Mouse (Mus musculus) megakaryocyte, adult 5-6 weeks (primary cell): Measurements from ENCODE around the gene Rcn3. TPM values are rescaled to one million over a fixed set of nuclear protein-coding genes. Genes with fewer than 3 reads are reported as not detected.
A peak's percentile ranks its signal among the peaks of the same experiment; 100 is the strongest.
"Not testable (repeated sequence)": the region's sequence is repeated elsewhere in the genome, so short reads cannot be mapped to it uniquely, and the experiment has no call there.

Source experiments
- ATAC-seq: 2 replicates; pipeline ENCODE4 v1.8.0; 2016; ENCODE audit warnings: mild to moderate bottlenecking, inconsistent platforms; ENCODE audit not compliant: poor library complexity, severe bottlenecking
- total RNA-seq, 2 experiments: library from RNA; stranded (forward) in 1 of 2; stranded (reverse) in 1 of 2; fragments of 153-499, 151-499 nt in 1 of 2; fragments of 221-1000, 200-1000 nt in 1 of 2; gene quantifications; 2 replicates each; pipeline versions ENCODE4 v1.2.3 to v1.2.4; 2015 to 2017

The Rcn3 gene
- total RNA-seq, 2 experiments from 2014 or later, result 4.5 to 7.8 TPM

- no peak for ATAC-seq
These were observed 33.2 kb upstream of the Rcn3 start for GRCm38 (mm10) chr7:45125144-45125600.

- peak; percentile 69 for ATAC-seq
These were observed 32.5 kb upstream of the Rcn3 start, which contains the start of gene Rps11 for GRCm38 (mm10) chr7:45124224-45125143. Gene Rps11 (minus strand): TSS chr7:45124439.

- ATAC-seq, result no peak
These were observed 31.2 kb upstream of the Rcn3 start for GRCm38 (mm10) chr7:45123186-45123570.

DNA sequence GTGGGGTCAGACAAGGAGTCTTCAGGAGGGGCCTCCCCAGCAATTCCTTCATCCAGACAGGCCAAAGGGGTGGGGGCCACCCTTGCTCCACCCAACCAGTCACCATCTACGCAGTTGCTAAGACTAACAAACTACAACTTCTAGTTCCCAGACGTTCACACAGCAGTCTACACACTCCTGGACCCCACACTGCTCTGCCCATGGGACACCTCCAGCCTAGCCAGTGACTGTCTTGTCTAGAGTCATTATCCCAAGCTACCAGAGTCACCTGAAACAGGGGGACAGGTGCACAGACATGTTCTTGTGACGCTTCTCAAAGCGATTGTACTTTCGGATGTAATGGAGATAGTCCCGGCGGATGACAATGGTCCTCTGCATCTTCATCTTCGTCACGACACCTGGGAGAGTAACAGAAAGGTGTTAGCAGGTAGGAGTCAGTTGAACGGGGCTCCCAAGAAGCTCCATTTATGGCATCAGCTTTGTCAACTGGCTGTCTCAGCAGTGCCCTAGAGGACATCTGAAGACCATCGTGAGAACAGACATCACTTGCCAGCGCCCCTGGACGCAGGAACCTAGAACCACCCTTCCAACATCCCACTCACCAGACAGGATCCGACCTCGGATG, 30.7 kb upstream of the Rcn3 start:
- no peak for ATAC-seq

- ATAC-seq, result no peak
These were observed 29.9 kb upstream of the Rcn3 start for GRCm38 (mm10) chr7:45121966-45122365.

- ATAC-seq, result peak; percentile 41
These were observed 29.4 kb upstream of the Rcn3 start for GRCm38 (mm10) chr7:45121404-45121803.

GRCm38 (mm10) chr7:45119780-45120709, 28.0 kb upstream of the Rcn3 start:
- no peak for ATAC-seq

- ATAC-seq, result no peak
These were observed 26.3 kb upstream of the Rcn3 start for GRCm38 (mm10) chr7:45118336-45118735.

DNA sequence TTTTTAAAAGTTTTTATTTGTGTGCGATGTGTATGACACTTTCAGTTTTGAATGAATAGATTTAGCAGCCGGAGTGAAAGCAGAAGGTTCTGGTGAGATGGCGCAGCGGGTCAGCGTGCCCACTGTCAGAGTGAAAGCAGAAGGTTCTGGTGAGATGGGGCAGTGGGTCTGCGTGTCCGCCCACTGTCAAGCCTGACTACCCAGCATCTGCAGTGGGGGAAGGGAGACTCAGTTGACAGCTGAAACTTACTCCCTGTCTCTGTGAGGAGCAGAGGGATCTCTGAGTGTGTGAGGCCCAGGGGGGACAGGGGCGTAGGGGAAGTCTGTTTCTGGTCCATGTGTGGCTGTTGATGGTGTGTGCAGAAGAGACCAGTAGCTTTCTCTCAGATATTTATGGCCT, 25.5 kb upstream of the Rcn3 start:
- ATAC-seq, result no peak

DNA sequence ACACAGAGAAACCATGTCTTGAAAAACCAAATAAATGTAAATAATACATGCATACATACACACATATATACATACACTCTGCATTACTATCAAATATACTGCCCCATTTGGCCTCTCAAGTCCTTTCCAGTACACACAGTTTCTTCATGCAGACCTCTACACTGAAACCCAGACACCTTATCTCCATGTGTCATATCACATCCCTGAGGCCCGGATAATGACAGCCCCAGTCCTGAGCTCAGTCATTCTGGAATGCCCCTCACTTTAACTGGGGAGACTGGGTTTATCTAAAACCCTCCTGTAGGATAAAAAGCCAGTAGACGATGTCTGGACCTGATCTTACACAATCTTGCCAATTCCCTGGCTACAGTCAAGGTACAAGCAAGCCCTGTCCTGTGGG, 21.5 kb upstream of the Rcn3 start:
- no peak for ATAC-seq

- no peak for ATAC-seq
These were observed 20.5 kb upstream of the Rcn3 start for GRCm38 (mm10) chr7:45112529-45112928.

GRCm38 (mm10) chr7:45111940-45112339, 19.9 kb upstream of the Rcn3 start:
- no peak for ATAC-seq

DNA sequence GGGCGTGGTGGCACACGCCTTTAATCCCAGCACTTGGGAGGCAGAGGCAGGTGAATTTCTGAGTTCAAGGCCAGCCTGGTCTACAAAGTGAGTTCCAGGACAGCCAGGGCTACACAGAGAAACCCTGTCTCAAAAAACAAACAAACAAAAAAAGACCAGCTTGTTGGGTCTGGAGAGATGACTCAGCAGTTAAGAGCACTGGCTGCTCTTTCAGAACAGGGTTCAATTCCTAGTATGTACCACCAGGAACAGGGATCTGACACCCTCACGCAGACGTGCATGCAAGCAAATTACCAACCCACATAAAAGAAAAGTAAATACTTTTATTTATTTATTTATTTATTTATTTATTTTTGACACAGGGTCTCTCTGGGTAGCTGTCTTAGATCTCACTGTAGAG, 18.1 kb upstream of the Rcn3 start:
- not testable (repeated sequence) for ATAC-seq

DNA sequence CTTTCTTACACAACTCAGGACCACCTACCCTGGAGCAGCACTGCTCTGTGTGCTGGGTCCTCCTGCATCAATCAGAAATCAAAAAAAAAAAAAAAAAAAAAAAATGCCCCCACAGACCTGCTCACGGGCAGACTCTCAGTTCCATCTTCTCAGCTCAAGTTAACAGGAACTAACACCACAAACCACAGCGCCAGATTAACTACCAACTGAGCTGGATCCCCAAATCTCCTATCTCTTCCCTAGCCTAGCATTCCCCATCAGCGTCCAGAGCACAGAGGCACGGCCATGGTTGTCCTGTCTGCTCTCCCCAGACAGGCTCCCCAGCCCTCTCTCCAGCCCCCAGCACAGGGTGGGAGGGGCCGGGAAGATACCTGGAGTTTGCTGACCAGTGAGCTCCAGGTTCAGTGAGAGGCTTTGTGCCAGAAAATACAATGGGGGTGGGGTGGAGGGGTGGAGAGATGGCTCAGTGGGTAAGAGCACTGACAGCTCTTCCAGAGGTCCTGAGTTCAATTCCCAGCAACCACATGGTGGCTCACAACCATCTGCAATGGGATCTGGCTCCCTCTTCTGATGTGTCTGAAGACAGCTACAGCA, 15.1 kb upstream of the Rcn3 start:
- ATAC-seq, result peak; percentile 39; the same call in 1 of the 2 replicates

GRCm38 (mm10) chr7:45106441-45106840, 14.4 kb upstream of the Rcn3 start:
- no peak for ATAC-seq

GRCm38 (mm10) chr7:45105491-45105890, 13.5 kb upstream of the Rcn3 start:
- ATAC-seq, result no peak

GRCm38 (mm10) chr7:45104941-45105340, 12.9 kb upstream of the Rcn3 start:
- ATAC-seq, result no peak

DNA sequence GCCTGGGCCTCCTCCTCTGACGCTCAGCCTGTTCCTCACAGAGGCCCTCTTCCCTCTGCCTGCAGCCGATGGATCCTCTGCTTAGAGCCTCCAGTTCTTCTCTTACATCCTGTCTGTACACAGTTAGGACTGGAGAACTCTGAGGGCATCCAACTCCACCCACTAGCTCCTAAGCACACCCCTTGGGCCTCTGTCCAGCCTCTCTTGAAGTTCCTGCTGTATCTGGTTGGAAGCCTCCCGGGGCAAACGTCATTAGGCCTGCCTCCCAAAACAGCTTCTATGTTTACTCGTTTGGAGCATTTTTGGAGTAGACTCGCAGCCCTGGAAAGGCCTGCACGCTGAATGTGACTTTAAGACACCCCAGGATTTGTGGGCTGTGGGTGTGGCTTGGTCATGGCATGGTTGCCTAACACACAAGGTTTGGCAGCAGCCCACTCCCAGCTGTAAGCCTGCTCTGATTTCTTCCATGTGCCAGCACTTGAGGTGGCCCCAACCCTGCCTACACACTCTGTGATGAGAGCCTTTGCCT, 11.7 kb upstream of the Rcn3 start, which contains the start of gene Fcgrt:
TSS of gene Fcgrt (minus strand) at position 200 of the 529 bp plus-strand sequence.
- ATAC-seq, result peak; percentile 91

DNA sequence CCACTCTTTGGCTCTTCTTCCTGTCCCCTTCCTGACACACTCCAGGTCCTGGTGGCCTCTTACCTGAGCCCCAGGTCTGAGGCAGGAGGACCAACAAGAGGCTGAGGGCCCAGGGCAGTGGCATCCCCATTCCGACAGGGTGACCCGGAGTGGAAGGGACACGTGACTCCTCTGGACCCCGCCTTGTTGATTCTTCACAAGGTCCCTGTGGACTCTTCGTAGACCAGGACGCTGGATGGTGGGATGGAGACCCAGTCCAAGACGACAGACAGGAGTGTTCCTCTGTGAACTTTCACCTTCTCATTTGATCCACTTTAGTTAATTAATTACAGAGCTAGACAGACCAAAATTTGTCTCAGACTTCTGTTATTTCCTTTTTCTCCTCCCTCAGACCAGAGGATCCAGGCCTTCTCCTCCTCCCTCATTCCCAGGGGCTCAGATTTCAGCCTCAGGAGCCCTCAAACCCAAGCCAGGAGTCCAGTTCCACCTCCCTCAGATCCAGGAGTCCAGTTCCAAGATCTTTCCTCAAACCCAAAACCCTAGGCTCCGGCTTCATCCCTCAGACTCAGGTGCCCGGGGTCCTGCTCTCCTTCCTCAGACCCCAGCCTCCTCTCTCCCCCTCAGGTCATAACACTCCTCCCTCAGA, 11.0 kb upstream of the Rcn3 start:
- no peak for ATAC-seq

- no peak for ATAC-seq
These were observed 10.4 kb upstream of the Rcn3 start for GRCm38 (mm10) chr7:45102441-45102840.
